Mouse (Mus musculus) liver, embryonic 16.5 days (tissue): ENCODE measurements around the gene Sim1. TPM values are rescaled to one million over a fixed set of nuclear protein-coding genes. Genes with fewer than 3 reads are reported as not detected.
A peak's percentile ranks its signal among the peaks of the same experiment; 100 is the strongest.

ENCODE experiments used
- ATAC-seq: fragments of 200-750 bp; cut with Nextera tagmentation; 2 replicates; pipeline ENCODE4 v1.8.0; 2017; ENCODE audit warnings: low read depth, mild to moderate bottlenecking, moderate number of reproducible peaks, moderate library complexity
- H3K27ac ChIP-seq: fragments of 300-500 bp; sonication (generic); 2 replicates; pipeline ENCODE4 v1.5.1; 2014; ENCODE audit warnings: mild to moderate bottlenecking, low read length
- H3K27me3 ChIP-seq: fragments of 300-500 bp; sonication (generic); 2 replicates; pipeline ENCODE4 v1.6.1; 2014; ENCODE audit warnings: low read depth, low read length, mixed read lengths; ENCODE audit not compliant: control insufficient read depth, insufficient read depth
- H3K36me3 ChIP-seq: fragments of 300-500 bp; sonication (generic); 2 replicates; pipeline ENCODE4 v1.6.1; 2014; ENCODE audit warnings: mild to moderate bottlenecking; ENCODE audit not compliant: control insufficient read depth, insufficient read depth
- H3K4me1 ChIP-seq: fragments of 300-500 bp; sonication (generic); 2 replicates; pipeline ENCODE4 v1.6.1; 2014; ENCODE audit warnings: low read depth, low read length, mixed read lengths; ENCODE audit not compliant: control insufficient read depth
- H3K4me2 ChIP-seq: fragments of 300-500 bp; sonication (generic); 2 replicates; pipeline ENCODE4 v1.6.1; 2014; ENCODE audit warnings: low read depth, low read length, mixed read lengths
- H3K4me3 ChIP-seq: fragments of 300-500 bp; sonication (generic); 2 replicates; pipeline ENCODE4 v1.5.1; 2014; ENCODE audit warnings: low read depth, mild to moderate bottlenecking, low read length
- H3K9ac ChIP-seq: fragments of 300-500 bp; sonication (generic); 2 replicates; pipeline ENCODE4 v1.6.1; 2014; ENCODE audit warnings: low read depth, low read length
- H3K9me3 ChIP-seq: fragments of 300-500 bp; sonication (generic); replicated peaks from 2 replicates; pipeline ENCODE4 v1.6.1; 2016; ENCODE audit warnings: low read length; ENCODE audit not compliant: control insufficient read depth
- WGBS: fragments of 180-500 bp; shearing (Covaris S2); extraction: QIAGEN DNeasy Blood & Tissue Kit; methylation state at CpG from one replicate; pipeline ENCODE4 v1.1.7; 2014; ENCODE audit not compliant: insufficient replicate concordance; 5-methylcytosine and 5-hydroxymethylcytosine counted together
- polyA plus RNA-seq: library from polyadenylated mRNA; unstranded; fragments of >200 nt; fragmentation: Nextera tagmentation; extraction: Ambion mirVana; gene quantifications from 2 replicates; pipeline ENCODE4 v1.2.1, GENCODE M21; 2015

Sim1 gene
- polyA plus RNA-seq, 1 experiment from 2014 or later: not detected

DNA sequence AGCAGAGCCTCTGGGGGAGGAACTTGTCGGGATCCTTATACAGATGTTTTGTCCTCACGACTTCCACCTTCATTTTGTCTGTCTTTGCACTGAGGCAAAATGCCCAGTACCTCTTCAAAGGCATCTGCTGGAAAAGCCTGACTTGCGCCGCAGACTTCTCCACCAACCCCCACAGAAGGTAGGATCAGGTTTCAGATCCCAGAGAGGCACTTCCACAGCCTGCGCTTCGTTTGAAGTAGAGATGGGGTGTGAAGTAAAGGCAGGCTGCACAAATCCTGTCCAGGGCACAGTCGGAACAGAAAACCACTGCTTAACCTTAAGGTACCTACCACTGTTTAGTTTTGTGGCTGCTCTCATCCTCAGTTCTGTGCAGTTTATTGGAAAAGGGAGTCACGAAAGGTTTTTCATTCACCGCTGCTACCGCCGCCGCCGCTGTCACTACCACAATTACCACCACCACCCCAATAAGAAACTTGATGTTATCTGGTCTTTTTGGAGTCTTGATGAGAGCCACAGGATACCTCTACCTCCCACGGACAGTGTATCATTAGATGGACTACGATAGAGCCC is 1.7 kb upstream of the Sim1 start:
- ATAC-seq: no peak
- no peak overlapping the region for H3K9ac ChIP-seq
- no peaks in the 10 kb centered on the region for H3K36me3 ChIP-seq
- WGBS: 2% methylated on average over 15 of the region's 15 CpGs
- H3K4me1 ChIP-seq: no peaks in the 10 kb centered on the region; the same call in none of the 2 replicates
- H3K27ac ChIP-seq: no peak overlapping the region
- no peak overlapping the region for H3K4me2 ChIP-seq
- H3K4me3 ChIP-seq: no peak overlapping the region
- peaks cover 80% of the 10 kb centered on the region for H3K27me3 ChIP-seq
- H3K9me3 ChIP-seq: no peaks in the 10 kb centered on the region

DNA sequence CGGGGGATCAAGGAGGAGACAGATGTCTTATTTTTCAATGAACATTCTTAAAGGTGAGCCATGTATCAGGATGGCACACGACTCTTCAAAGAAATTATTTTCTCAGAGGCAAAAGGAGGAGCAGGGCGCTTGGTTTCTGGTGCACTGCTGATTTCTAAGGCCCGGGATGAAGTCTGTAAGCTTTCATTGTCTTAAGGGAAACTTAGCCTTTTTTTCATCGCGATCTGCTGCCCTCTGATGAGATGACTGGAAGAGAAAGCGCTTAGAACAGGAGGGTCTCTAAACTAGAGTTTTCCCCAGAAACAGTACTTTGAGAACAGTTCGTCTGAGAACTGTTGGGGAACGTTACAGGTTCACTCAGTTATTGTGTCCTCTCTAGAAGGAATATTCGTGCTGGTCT is 1.0 kb upstream of the Sim1 start:
- no peaks in the 10 kb centered on the region for H3K9me3 ChIP-seq
- H3K4me1 ChIP-seq: no peaks in the 10 kb centered on the region; the same call in none of the 2 replicates
- H3K4me2 ChIP-seq: no peak overlapping the region
- WGBS: 3% methylated on average over 10 of the region's 10 CpGs
- ATAC-seq: no peak
- H3K27me3 ChIP-seq: peaks cover 82% of the 10 kb centered on the region
- no peaks in the 10 kb centered on the region for H3K36me3 ChIP-seq
- no peak overlapping the region for H3K9ac ChIP-seq
- no peak overlapping the region for H3K27ac ChIP-seq
- H3K4me3 ChIP-seq: no peak overlapping the region

- H3K27me3 ChIP-seq: peaks cover 83% of the 10 kb centered on the region
- ATAC-seq: no peak
- H3K4me3 ChIP-seq: no peak overlapping the region; the same call in 1 of the 2 replicates
- no peak overlapping the region for H3K9ac ChIP-seq
- WGBS: 1% methylated on average over 44 of the region's 44 CpGs
- no peaks in the 10 kb centered on the region for H3K9me3 ChIP-seq
- H3K4me1 ChIP-seq: no peaks in the 10 kb centered on the region; the same call in none of the 2 replicates
- H3K36me3 ChIP-seq: no peaks in the 10 kb centered on the region
- no peak overlapping the region for H3K27ac ChIP-seq
- H3K4me2 ChIP-seq: peak overlapping the region; percentile 62; the same call in 1 of the 2 replicates
Measured at GRCm38 (mm10) chr10:50895091-50895790, 687 bp downstream of the Sim1 start.

DNA sequence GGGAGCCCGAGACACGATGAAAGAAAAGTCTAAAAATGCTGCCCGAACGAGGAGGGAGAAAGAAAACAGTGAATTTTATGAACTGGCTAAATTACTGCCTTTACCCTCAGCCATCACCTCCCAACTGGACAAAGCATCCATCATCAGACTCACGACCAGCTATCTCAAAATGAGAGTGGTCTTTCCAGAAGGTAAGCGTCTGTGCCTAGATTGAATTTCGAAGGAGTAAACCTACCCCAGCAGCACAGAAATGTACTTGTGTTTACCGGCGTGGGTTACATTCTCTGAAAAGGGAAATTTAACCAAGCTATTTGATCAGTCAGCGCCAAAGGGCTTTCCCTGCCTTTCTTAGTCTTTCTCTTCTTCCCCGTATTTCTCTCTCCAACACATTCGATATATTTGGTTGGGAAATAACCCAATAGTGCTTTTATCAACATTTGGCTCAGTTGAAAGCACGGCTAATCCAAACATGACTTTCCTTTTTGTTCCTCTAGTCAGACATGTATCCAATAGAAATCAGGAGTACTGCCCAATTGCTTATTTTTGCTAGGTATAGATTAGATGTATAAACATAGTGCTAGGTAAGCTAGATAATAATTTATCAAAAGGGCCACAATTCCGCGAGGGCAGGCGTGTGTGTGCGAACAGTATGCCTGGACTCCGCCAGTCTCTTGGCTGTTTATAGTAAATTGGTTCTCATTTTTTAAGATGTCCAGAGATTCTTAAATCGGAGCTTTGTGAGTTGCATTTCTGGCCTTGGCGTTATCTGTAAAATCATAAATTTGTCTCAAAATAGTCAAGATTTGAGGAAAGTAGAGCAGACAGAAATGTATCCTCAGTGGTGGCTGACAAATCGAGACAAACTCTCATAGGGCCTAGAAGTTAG is 1.6 kb downstream of the Sim1 start:
- Histone ChIP-seq H3K27ac (no peak overlapping the region), H3K9ac (no peak overlapping the region), H3K4me2 (no peak overlapping the region), H3K4me3 (no peak overlapping the region), H3K27me3 (peaks cover 84% of the 10 kb centered on the region), H3K9me3 (no peaks in the 10 kb centered on the region), H3K4me1 (no peaks in the 10 kb centered on the region; the same call in none of the 2 replicates), H3K36me3 (no peaks in the 10 kb centered on the region)
- ATAC-seq: no peak
- 6% methylated on average over 21 of the region's 21 CpGs for WGBS

DNA sequence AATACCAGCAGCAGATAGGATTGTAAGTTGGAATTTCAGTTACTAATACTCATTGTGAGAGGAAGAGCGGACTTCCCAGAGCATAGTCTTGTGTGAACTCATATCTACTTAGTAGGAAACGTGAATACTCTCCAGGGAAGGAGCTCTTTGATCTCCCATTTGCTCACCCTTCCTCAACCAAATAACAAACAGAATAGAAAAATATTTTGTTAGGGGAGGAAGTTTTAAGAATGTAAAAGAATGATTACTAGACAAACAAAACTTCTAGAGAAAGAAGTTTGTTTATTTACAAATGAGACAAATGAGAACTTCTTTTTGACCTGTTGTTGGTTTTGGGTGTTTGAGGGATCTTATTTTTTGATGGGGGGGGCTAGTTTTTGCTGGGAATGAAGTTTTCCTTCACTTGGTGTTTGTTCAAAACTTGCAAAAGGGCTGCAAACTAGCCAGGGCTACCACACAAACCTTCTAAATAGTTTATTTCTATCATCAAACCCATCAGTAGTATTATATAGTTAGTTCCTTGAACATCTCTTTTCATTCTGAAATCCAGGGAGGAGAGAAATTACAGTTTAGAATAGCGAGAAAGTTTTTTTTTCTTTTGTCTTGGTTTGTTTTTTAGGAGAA is 2.3 kb downstream of the Sim1 start:
- WGBS: 6% methylated on average over 3 of the region's 3 CpGs
- Histone ChIP-seq H3K27ac (no peak overlapping the region), H3K4me2 (no peak overlapping the region), H3K4me1 (no peaks in the 10 kb centered on the region; the same call in none of the 2 replicates), H3K9me3 (no peaks in the 10 kb centered on the region), H3K9ac (no peak overlapping the region), H3K27me3 (peaks cover 88% of the 10 kb centered on the region), H3K4me3 (no peak overlapping the region), H3K36me3 (no peaks in the 10 kb centered on the region)
- ATAC-seq: no peak

DNA sequence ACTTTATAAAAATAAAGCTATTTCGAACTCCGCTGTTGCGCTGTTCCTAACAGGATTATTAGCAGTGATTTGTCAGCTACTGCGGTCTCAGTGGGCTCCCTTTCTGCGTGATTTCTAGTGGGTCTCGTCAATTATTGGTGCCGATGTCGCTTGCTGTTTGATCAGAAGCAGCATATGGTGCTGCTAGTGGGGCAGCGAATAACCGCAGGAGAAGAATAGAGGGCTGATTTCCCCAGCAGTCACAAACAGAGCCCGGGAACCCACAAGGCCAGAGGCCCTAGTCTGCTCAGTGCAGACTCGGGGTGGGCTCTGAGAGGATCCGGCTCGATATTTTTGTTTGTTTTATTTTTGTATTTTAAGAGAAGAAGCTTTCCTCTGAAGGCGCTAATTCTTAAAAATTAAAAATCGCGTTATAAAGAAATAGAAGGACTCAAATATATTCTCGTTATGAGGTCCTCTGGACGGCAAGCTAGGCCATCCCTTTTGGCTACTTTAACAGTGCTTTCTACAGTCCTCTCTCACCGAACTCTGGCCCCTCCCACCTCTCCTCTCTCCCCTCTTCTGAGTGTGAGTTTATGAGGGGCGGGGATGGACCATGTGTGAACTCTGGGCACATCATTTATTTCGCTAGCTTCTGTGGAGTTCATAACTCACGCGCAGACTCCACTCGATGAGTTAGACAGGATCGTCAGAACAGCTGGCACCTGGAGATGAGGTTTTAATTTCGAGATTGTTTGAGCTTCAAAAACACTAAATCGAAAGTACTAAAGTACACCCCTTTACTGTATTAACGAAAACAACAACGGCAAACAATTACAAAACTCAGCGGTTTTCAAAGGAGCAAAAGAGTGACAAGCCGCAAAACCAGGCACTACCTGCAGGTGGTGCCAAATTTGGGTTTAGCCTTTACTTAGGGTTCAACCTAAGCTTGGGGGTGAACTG is 3.2 kb downstream of the Sim1 start:
- Histone ChIP-seq H3K9me3 (no peaks in the 10 kb centered on the region), H3K27ac (no peak overlapping the region), H3K27me3 (peaks cover 88% of the 10 kb centered on the region), H3K4me2 (no peak overlapping the region), H3K4me1 (no peaks in the 10 kb centered on the region; the same call in none of the 2 replicates), H3K36me3 (no peaks in the 10 kb centered on the region), H3K9ac (no peak overlapping the region), H3K4me3 (no peak overlapping the region)
- 3% methylated on average over 32 of the region's 32 CpGs for WGBS
- no peak for ATAC-seq

DNA sequence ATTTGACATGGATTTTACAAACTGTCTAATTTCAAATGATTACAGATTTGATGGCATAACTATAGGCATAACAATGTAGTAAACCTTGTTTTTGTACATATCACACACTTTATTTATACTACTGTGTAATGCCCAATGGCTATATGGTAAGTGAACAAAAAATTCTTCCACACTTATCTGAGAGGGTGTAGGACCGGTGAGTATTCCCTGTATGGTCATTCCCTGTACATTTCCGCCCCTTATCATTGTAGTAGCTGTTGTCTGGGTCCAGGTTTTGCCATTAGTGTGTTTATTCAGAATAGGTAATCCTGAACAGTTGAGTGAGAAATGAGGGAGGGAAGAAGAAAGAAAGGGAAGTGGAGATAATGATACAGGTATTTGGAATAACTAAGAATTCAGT is 4.1 kb downstream of the Sim1 start:
- no peaks in the 10 kb centered on the region; the same call in none of the 2 replicates for H3K4me1 ChIP-seq
- ATAC-seq: no peak
- peaks cover 87% of the 10 kb centered on the region for H3K27me3 ChIP-seq
- no peak overlapping the region for H3K9ac ChIP-seq
- no peak overlapping the region for H3K4me3 ChIP-seq
- H3K9me3 ChIP-seq: no peaks in the 10 kb centered on the region
- H3K36me3 ChIP-seq: no peaks in the 10 kb centered on the region
- H3K27ac ChIP-seq: no peak overlapping the region
- WGBS: 12% methylated on average over 2 of the region's 2 CpGs
- H3K4me2 ChIP-seq: no peak overlapping the region
